Mouse (Mus musculus) thymus, adult 2 months (tissue): ENCODE data around the gene Anxa5.

Source experiments
- CTCF ChIP-seq: fragments of 200-500 bp; IDR thresholded peaks from 2 replicates; pipeline ENCODE4 v1.5.1; 2012; ENCODE audit warnings: mild to moderate bottlenecking, control low read depth, low read length, moderate library complexity, borderline replicate concordance; ENCODE audit not compliant: control insufficient read depth, poor library complexity, insufficient read depth; ENCODE audit errors: extremely low read depth
- POLR2A ChIP-seq: fragments of 200-500 bp; IDR thresholded peaks from 2 replicates; pipeline ENCODE4 v1.6.1; 2012; ENCODE audit warnings: mild to moderate bottlenecking, low read length, control low read depth, moderate library complexity; ENCODE audit not compliant: control insufficient read depth, poor library complexity, insufficient read depth; ENCODE audit errors: extremely low read depth

GRCm38 (mm10) chr3:36493641-36494283 is 18.1 kb upstream of the Anxa5 start:
- TF ChIP-seq CTCF (no peak), POLR2A (no peak)
